ENCODE assay signal across 24 mouse cellular contexts in the genomic region with DNA sequence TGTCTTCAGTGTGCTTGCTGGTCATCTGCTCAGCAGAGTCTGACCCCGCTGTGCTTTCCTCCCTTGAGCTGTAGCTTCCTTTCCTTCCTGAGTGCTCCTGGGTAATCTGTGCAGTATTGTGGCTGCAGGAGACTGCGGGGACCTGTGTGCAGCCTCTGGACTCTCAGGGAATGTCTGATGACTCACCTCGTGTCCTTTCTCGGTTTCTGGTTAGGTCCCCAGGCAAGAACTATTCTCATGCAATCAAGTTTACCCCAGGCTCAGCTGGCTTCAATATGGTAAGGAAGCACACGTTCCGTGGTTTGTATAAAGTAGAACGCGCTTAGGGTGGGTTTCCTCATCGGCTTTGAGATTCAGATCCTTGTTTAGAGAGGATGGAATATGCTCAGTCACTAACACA.
DNase-seq lines count a peak whose midpoint lies in the region; ATAC-seq and TF ChIP-seq lines count a peak whose summit lies in the region.
"Had no signal": no experiment of that assay in that cellular context is flagged by ENCODE, and none has a peak within 500 bp of the region (broad histone marks: within the 10 kb centered on the region; RNA-seq: fewer than 3 reads in every experiment).

No protein-coding gene starts in this region.

- H3K4me1 ChIP-seq in liver, embryonic 15.5 days (replicated peaks) = peaks cover 15% of the 10 kb centered on the region
- no peaks in the 10 kb centered on the region for H3K4me1 ChIP-seq in liver, postnatal 0 days (ENCODE audit: insufficient read depth)
- no peaks in the 10 kb centered on the region for H3K4me1 ChIP-seq in kidney, embryonic 16.5 days (ENCODE audit: insufficient read depth, low read length)
- H3K4me1 ChIP-seq: embryonic facial prominence, embryonic 13.5 days; forebrain, embryonic 13.5 days; heart, embryonic 10.5 days; hindbrain, embryonic 13.5 days; intestine, embryonic 15.5 days had no signal

- no peak for DNase-seq in liver, postnatal 0 days
- peak; percentile 16 for DNase-seq in ES-CJ7 (ENCODE audit: low read depth, low spot score)
- no peak for DNase-seq in spleen, adult 18-20 months
- DNase-seq: adrenal gland, adult 8-10 months; cerebellum, adult 11-12 months; cerebellum, adult 9-11 months; cerebellum, postnatal 36 days; forebrain, postnatal 0 days; gastrocnemius, postnatal 36 days; heart, adult 18-20 months; heart, postnatal 10 days; kidney, adult 18-20 months had no signal

- no peak overlapping the region for H3K4me2 ChIP-seq in liver, embryonic 15.5 days
- no peak overlapping the region for H3K4me2 ChIP-seq in liver, postnatal 0 days (ENCODE audit: low read depth, low read length)
- no peak overlapping the region for H3K4me2 ChIP-seq in kidney, embryonic 16.5 days (replicated peaks; ENCODE audit: low read depth, low read length)
- H3K4me2 ChIP-seq: embryonic facial prominence, embryonic 13.5 days; forebrain, embryonic 13.5 days; hindbrain, embryonic 13.5 days; intestine, embryonic 15.5 days had no signal

- no peak for TF ChIP-seq CTCF in liver, postnatal 0 days (IDR thresholded peaks at IDR 0.05; ENCODE audit: low read depth)

- TF ChIP-seq EP300 in liver, postnatal 0 days (IDR thresholded peaks at IDR 0.05; ENCODE audit: low read depth) = no peak

- 0 out of 2 replicates have a peak, but pooled peaks cover 3% of the 10 kb centered on the region for H3K27me3 ChIP-seq in liver, embryonic 15.5 days
- no peaks in the 10 kb centered on the region for H3K27me3 ChIP-seq in liver, postnatal 0 days (ENCODE audit: insufficient read depth, low read length)
- H3K27me3 ChIP-seq in kidney, embryonic 16.5 days (ENCODE audit: insufficient read depth, low read length) = no peaks in the 10 kb centered on the region
- H3K27me3 ChIP-seq: embryonic facial prominence, embryonic 13.5 days; forebrain, embryonic 13.5 days; hindbrain, embryonic 13.5 days; intestine, embryonic 15.5 days had no signal

- H3K27ac ChIP-seq in liver, embryonic 15.5 days (replicated peaks) = 0 out of 2 replicates have a peak overlapping the region, but pooled peaks have one; percentile 10
- no peak overlapping the region for H3K27ac ChIP-seq in liver, postnatal 0 days (ENCODE audit: low read depth)
- H3K27ac ChIP-seq in kidney, embryonic 16.5 days (ENCODE audit: low read length) = no peak overlapping the region
- H3K27ac ChIP-seq: embryonic facial prominence, embryonic 13.5 days; forebrain, embryonic 13.5 days; heart, embryonic 10.5 days; hindbrain, embryonic 13.5 days; hindbrain, postnatal 0 days; intestine, embryonic 15.5 days had no signal

- 64% methylated on average over 9 of the region's 9 CpGs for WGBS in liver, embryonic 15.5 days (ENCODE audit: insufficient replicate concordance)
- 69% methylated on average over 9 of the region's 9 CpGs for WGBS in liver, postnatal 0 days (ENCODE audit: insufficient replicate concordance)
- WGBS in kidney, embryonic 16.5 days = 90% methylated on average over 9 of the region's 9 CpGs

- H3K36me3 ChIP-seq in liver, embryonic 15.5 days (replicated peaks) = peaks cover 92% of the 10 kb centered on the region
- H3K36me3 ChIP-seq in liver, postnatal 0 days (replicated peaks; ENCODE audit: insufficient read depth, low read length) = peaks cover 65% of the 10 kb centered on the region
- H3K36me3 ChIP-seq in kidney, embryonic 16.5 days (ENCODE audit: insufficient read depth, low read length) = peaks cover 20% of the 10 kb centered on the region

- H3K4me3 ChIP-seq in liver, embryonic 15.5 days (replicated peaks) = no peak overlapping the region
- H3K4me3 ChIP-seq in liver, postnatal 0 days (ENCODE audit: low read depth, low read length) = no peak overlapping the region
- no peak overlapping the region for H3K4me3 ChIP-seq in kidney, embryonic 16.5 days (ENCODE audit: low read length)
- H3K4me3 ChIP-seq: embryonic facial prominence, embryonic 13.5 days; forebrain, embryonic 13.5 days; heart, embryonic 10.5 days; hindbrain, embryonic 13.5 days; intestine, embryonic 15.5 days had no signal

- no peak for ATAC-seq in liver, embryonic 15.5 days (ENCODE audit: insufficient read depth)
- no peak for ATAC-seq in liver, postnatal 0 days
- 0 out of 2 replicates have a peak, but pooled peaks have one; percentile 15 for ATAC-seq in erythroid progenitor cell, adult 5-6 weeks (replicated peaks; ENCODE audit: low FRiP score, poor library complexity, severe bottlenecking)
- no peak for ATAC-seq in kidney, embryonic 16.5 days (ENCODE audit: low FRiP score, low TSS enrichment)
- no peak for ATAC-seq in inflammation-experienced regulatory T-cells, adult 6 months
- ATAC-seq: activated CD4-positive, CD25-positive, alpha-beta regulatory T cell, adult 4 months; forebrain, embryonic 13.5 days; forebrain, postnatal 0 days; hindbrain, postnatal 0 days; intestine, embryonic 15.5 days had no signal

- H3K9me3 ChIP-seq in liver, embryonic 15.5 days (replicated peaks) = no peaks in the 10 kb centered on the region
- no peaks in the 10 kb centered on the region for H3K9me3 ChIP-seq in liver, postnatal 0 days (ENCODE audit: low read length)
- H3K9me3 ChIP-seq in kidney, embryonic 16.5 days (ENCODE audit: low read length) = no peaks in the 10 kb centered on the region
- H3K9me3 ChIP-seq: embryonic facial prominence, embryonic 13.5 days; forebrain, embryonic 13.5 days; G1E; heart, embryonic 10.5 days; hindbrain, embryonic 13.5 days; intestine, embryonic 15.5 days had no signal

- H3K9ac ChIP-seq in liver, embryonic 15.5 days = no peak overlapping the region
- no peak overlapping the region for H3K9ac ChIP-seq in liver, postnatal 0 days (replicated peaks)
- H3K9ac ChIP-seq in kidney, embryonic 16.5 days (replicated peaks; ENCODE audit: low read length) = no peak overlapping the region
- H3K9ac ChIP-seq: embryonic facial prominence, embryonic 13.5 days; forebrain, embryonic 13.5 days; forebrain, postnatal 0 days; hindbrain, embryonic 13.5 days; intestine, embryonic 15.5 days had no signal
